Mouse (Mus musculus): ENCODE results near the gene Arglu1. TPM values are rescaled to one million over a fixed set of nuclear protein-coding genes. Genes with fewer than 3 reads are reported as not detected.
A peak's percentile ranks its signal among the peaks of the same experiment; 100 is the strongest.

Gene Arglu1
- total RNA-seq, 2 experiments from 2014 or later, result 52.6 to 81.2 TPM

DNA sequence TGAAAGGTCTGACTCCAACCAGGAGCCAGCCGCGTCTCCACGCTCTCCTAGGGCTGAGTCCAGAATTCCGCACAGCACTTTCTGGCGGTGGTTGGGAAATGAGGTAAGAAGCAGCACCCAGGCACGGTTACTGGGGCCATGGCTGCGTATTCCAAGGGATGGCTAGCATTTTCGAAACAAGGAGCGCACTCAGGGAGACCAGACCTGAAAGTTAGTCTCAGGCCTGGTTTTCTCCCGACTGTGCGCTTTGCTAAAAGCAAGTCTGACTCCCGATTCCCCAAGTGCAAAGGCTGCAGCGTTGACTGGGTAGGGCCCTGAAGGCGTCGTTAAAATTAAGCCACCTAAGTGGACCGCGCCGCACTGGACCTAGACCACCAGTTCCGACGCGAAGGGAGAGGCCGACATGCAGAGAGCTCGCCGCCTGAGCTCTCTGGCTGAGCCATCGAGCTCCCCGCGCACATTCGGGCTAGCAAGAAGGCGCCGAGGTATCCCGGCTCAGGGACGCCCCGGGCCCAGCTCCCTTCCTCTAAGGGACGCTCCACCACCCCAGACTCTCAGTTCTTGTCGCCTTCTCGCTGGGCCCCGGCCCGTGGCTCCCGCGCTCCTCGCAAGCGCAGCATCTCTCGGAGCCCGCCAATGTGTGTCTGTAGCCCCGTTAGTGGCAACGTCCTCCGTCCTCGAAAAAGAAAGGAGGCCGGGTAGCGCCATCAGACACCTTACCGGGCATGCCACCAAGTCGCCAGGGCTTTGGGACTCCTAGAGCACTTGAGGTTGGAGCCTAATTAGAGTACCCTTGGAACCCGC lies 30.6 kb downstream of the Arglu1 start:
- DNase-seq, result peak; percentile 39

DNA sequence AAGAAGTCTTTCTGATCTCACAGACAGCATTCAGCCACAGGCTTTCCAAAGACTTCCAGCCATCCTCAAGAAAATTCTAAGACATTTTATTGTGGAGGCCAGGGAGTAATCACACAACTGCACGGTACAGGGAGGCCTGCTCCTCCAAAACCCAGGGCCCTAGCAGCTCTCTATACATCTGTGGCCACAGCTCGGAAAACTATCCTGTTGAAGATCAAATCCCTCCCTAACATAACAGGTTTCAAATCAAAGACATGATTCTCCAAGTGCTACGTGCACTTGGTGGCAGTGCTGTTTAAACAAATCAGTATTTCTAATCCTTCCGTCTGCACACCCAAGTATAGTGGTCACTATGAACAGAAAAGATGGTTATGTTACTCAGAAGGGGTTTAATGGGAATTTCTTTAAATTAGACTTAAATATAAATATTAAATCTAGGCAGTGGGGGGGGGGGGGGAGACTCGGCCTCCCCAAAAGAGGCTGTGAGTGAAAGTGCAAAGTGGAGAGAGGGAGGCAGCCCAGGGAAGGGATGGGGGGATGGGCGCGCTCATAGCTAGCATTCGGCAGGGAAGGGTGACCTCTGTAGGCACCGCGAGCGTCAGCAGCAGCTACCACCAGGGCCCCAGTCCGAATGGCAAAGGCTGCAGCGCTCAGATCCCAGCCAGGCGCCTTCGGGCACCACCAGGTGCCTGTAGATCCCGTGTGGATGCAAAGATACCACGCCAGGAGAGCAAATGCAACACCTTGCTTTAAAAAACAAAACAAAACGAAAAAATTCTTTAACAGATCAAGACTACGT lies 31.7 kb downstream of the Arglu1 start:
- DNase-seq, result peak; percentile 88

DNA sequence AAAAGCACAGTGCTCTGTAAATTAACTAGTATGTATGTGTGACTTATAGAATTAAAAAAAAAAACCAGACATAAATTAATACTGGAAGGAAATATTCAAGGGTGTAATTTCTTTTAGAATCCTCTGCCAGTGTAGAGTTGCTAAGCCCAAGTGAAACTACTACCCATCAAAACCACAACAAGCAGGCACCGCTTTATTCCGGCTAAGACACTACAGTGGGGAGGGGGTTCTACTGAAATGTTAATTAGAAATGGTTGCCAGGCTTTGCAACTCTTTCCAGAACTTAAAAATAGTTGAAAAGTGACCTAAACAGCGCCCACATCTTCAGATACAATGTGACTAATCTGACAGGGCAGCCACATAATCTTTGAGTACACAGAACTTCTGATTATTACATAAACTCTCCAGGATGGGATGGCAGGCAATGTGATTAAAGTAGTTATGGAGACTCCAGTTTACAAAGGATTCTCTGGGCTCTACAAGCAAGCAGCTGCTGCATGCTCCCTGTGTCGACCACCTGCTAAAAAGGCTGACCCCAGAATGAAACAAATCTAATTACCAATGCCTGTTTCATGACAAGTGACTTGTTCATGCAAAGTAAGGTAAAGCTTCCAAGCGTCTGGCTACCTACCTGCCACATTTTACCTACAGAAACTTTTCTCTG lies 32.5 kb downstream of the Arglu1 start:
- DNase-seq, result no peak

DNA sequence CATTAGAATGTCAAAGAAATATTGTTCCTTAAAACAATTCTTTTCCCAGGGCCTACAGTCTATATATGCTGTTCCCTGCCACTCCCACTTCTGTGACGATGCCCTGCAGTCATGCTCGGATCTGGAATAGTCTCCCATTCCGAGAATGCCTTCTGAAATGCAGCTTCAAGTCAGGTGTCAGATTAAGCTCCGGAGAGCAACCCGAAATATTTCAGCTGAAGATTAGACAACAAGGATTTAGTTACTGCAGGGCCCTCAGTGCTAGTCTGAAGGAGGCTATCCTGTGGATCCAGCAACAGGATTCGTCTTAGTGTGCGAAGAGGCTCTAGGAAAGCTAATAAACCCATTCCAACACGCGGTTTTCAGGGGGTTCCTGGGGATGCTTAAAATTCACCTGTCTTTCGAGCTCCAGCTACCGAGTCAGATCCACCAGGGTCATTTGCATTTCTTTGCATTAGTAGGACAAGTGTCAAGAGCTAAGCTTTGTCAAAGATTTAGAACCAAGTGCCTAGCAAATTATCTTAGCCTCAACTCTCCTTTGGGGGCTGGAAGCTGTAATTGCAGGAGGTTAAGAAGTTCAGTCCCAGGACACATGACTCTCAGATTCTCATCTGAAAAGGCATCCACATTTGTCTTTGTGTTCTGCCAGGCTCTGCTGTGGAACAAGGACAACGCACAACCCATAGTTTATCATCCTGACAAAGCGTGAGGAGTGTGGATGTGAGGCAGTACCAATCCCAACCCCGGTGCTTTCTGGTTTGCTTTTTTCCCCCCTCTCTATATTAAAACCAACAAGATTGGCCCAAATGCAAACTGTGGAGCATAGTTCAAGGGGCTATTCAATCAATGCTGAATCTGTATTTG lies 33.5 kb downstream of the Arglu1 start:
- no peak for DNase-seq

DNA sequence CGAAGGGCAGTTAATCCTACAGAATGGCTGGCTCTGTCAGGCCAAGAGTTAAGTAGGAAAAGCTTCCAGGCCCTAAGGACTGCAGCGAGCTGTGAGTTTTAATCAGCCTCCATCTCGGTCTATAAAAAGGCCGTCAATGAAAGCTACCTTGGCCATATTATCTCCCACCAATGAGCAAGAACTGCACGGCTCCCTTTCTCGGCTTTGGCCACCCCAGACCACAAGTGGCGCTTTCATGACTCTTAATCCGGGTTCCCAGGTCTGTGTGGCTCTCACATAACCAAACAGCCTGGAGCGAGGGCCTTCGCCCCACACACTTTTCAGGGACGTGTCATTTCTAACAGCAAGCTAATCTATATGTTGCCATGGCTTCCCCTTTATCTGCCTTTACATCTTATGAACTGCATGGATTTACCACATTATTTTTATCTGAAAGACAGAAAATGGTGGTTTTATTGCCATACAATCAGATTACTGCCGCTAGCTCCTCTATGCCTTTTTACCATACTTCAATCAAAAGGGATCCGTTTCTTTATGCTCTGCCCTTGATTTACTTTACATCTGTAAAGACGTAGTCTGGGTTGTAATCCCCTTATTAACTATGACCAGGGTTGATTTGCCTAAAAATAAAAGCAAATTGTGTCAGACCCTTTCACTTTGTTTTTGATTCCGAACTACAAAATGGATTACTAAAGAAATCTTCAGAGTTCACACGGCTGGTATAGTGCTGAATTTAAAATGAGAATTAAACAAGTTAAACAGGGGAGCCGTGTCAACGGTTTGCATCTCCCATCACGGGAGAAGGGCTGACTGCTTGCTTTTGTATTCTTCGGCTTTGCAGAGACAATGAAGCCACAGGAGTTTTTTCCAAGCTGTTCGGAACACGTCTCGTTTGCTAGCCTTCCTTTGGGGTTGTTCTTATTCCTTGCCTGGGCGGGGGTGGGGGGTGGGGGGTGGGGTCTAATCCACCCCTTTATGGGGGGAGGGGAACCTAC lies 34.7 kb downstream of the Arglu1 start:
- DNase-seq, result no peak

DNA sequence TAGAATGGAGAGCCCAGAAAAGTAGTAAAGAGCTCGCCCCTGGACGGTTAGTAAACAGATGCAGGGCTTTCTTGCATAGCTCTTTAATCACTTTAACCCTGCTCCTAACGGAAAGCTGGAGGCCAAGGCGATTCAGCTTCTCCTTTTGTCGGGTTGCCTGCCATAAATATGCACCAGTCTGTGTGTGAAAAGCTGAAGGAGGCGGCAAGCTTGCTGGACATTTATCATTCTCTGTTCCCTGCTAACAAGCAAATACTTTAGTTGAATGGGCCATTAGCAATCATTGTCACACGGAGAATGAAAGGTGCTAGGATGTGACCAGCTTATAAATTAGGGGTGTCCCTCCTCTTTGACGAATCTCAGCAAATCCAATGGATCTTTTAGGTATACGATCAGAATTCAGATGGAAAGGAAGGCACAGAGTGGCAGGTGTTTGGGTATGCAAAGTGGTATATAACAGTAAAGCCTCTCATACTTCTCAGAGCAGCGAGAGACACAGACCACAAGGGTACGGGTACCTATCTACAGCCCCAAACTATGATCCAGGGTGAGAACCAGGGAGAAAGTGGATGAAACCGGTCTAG lies 36.3 kb downstream of the Arglu1 start:
- DNase-seq, result no peak

DNA sequence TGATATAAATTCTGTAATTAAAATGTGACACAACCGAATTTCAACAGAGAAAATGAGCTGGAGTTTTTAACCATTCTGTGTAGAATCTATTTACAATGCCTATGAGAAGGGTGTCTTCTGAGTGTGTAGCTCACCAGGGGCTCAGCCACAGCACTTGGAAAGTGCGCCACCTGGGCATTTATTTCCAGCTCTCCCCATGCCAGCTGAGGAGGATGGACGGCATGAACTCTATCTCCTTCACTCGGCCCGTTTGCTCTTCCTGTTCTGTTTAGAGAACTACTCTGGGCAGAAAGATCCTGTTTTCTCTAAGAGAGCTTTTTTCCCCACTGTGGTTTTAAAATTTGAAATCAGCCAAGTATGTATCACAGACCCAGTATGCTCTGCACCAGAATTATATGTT lies 37.0 kb downstream of the Arglu1 start:
- no peak for DNase-seq

DNA sequence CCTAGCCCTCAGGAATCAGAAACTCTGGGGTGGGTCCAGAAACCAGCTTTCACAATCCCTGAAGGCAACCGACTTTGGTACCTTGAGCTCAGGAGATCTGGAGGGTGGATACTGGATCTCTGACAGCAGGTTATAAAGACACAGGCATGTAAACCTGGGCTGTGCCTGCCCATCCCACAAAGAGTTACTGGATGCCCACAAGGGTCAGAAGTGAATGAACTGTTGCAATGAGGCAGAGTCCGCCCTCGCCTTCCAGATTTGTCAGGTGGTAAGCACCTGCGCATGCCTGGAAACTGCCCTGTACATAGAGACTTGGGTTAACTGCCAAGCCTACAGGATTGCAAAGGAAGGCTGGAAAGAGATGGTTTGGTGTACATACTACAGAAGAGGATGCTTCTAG lies 37.9 kb downstream of the Arglu1 start:
- no peak for DNase-seq

DNA sequence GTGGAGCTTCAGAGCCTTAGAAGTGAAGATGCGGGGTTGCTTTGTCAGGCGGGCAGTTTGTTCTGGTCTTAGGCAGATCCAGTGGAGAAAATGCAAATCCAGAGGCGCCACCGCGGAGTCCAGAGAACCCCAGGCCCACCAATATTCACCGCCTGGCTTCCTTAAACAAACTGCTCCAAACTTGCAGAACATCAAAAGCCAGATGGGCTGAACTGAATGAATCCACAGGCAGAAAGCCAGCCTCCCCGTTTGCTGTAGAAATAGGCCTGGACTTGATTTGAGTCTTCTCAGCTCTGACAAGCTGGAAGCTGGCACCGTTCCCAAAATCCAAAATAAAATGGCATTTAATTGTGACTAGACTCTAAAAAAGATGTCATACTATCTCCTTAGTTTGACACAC lies 40.4 kb downstream of the Arglu1 start:
- peak; percentile 19 for DNase-seq

DNA sequence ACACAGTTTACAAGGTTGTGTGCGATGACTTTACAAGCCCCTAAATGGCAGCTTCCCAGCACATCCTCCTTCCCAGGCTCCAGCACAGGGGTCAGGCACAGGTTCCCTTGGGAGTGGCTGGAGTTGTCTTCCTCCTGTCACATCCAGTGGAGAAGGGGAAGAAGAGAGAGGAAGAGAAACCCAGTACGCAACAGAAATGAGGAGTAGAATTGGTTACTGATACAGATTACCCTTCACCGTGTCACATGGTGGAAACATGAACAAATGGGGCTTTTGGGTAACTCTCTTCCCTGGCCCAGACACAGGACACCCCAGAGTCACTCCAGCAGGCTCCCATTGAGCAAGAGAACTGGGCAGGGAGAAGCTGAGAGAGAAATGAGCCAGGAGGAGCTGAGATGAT lies 40.8 kb downstream of the Arglu1 start:
- no peak for DNase-seq

DNA sequence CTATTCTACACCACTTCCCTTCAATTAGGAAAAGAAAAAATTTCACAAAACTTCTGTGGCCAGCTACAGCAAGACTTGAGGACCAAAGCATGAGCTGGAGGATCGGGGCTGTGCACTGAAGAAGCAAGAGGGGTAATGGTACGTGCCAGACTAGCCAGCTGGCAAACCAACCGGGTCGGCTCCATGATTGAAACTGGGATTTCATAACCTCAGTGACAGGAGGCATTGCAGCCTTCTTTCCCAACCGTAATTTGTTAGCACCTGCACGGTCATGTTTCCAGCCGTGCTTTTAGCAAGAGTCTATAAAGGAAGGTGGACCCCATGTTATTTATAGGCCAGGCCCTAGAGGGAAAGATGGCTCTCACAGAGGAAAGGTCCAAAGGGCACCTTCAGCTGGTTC lies 41.6 kb downstream of the Arglu1 start:
- no peak for DNase-seq

DNA sequence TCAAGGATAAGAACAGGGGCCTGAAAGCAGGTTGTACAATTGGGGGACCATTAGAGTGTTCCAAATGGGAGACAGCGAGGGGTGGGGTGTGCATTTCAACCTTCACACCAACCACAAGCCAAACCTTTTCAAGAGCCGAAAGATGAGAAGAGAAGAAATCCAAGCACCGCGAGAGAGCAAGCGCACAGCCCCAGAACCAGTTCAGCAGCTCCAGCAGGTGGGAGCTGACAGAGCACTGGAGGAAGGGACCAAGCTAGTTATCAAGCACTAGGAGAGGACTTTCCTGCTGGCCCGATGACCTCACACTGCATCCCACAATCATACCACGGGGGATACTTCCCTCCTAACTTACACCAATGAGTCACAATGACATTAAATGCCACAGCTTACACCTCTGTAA lies 42.5 kb downstream of the Arglu1 start:
- DNase-seq, result no peak

DNA sequence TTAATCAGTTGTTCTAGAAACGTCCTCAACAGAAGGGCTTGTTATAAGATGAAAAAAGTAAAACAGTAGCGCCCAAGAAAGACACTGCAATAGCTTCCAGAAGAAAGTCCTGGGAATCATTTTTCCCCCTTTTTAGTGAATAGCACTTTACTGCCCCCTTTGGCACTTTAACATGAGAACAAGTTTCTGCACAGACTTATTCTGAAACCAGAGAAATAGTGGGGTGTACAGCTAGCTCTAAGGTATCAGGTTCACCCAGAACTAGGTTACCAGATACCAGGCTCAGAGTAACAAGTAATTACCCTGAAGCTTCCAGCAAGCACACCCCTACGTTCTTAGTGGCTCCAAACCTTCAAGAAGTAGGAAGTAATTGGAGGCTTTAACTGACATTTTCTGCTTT lies 43.0 kb downstream of the Arglu1 start:
- no peak for DNase-seq

DNA sequence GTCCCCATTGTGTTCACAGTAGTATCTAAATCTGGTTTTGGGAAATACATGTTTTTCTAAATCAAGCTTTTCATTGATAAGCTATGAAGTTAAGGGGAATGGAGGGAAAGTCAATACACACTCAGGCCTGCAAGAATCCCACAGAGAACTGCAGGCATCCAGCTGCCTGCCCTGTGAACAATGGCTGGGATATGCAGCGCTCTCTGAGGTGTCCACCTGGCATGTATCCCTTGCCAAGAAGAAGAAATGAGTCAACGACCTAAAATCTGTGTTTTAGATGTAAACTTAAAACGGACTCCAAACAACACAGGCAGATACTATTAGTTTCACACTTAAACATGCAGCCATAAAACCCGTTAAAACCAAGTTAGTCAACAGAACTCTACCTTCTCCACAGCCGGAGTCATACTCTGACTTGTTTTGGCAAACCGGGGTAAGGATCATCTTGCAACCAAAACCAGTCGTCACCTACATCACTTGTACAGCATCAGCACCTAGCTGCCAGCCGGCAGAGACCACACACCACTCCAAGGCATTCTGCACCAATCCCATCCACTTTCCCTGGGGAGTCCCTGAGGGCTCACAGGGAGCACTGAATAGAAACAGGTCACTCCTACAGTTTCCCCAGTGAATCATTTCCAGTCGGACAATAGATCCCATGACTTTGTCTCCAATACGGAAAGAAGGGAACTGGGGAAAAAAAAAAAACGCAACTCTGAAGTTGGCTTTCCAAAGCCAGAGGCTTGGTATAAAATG lies 46.0 kb downstream of the Arglu1 start:
- DNase-seq, result no peak

DNA sequence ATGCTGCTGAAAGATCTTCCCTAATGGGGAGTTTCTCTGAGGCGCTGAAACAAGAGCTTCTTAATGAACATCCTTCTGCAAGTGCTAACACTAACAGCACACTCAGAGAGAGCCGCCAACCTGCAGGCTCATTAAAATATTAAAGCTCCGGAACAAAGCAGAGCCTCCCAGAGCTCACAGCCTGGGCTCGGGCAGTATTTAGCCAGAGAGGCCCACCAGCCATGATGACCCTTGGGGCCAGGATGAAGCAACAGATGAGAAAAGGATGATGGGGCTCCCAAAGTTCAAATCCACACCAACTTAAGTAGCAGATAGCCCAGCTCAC lies 50.1 kb downstream of the Arglu1 start:
- no peak for DNase-seq

DNA sequence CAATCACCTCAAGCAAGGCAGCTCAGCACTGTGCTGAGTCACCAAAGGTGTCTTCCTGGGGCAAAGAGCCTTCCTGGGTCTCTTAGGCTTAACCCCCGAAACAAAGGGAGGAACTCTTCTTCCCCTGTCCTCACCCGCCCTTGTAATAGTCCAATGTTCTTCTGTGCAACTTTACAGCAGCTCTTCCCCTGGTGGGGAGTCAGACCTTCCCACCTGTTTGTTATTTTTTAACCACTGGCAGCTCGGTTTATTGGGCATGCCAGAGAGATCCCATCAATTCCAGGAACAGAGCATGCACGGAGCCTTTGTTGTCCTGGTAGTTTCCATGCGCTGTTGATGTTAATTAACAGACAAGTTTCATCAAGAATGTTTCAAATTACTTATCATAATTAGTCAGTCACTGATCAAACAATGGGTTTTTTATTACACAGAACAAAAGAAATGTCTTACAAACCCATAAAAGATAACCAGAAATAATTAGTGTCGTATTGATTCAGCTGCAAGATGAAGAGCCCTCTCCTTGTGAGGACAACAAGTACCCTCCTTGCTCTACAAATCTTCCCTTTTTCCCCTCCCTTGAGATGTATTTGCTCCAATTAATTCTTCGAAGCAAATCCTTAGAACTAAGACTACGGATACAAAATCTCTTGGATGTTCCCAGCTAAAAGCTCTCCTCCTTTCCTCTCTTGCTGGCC lies 50.6 kb downstream of the Arglu1 start:
- DNase-seq, result no peak

DNA sequence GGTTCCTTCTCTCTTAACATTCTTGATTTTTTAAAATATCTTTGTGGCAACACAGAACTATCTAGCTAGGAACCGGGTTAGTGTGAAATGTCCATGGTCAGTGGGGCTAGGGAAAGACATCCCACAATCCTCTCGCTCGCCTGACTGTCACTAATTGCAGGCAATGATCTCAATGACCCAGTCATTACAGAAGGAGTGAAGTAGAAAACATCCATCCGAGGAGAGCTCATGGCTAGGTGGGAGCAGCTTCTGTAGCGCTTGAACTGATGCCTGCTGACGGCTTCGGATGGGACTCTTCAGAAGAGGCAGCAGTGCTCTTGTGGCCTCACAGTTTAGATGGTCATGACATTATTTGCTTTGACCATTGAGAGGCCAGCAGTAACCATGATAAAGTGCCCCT lies 58.9 kb downstream of the Arglu1 start:
- no peak for DNase-seq

DNA sequence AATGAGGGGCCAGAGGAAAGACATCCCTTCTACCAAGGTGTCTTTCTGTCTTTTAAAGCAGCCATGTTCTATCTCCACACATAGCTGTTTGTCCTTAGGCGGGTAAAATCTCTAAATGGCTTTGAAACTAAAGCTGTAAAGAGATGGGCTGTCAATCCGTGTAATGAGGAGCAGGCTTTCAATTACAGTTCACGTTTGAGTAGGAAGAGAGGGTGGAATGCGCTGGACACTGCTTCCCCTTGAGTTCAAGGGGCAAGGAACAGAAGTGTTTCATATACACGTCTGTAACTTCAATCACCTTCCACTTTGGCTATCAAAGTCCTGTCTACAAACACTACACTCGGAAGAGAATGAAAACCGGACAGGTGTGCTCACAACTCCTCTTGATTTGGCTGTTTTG lies 66.3 kb downstream of the Arglu1 start:
- no peak for DNase-seq

DNA sequence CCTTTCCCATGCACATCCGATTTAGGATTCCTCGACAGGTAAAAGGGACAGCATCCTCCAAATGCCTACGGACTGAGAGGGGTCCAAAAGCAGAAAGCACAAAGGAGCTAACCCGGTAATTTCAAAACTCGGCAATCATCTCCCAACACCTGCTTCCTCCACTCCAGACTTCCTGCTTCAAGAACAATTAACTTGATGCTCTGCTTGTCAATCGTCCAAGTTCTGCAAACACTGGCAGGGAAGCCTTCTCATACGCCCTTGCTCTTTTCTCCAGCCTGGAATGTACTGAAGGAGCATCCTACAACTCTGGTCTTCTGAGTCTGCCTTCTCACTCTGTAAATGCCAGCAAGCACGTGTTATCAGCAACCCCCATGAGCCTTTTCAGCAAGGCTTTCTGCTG lies 66.8 kb downstream of the Arglu1 start:
- no peak for DNase-seq

Measured in adrenal gland, postnatal 10 days (tissue).